Mouse (Mus musculus): ENCODE data around the gene Edar.

DNA sequence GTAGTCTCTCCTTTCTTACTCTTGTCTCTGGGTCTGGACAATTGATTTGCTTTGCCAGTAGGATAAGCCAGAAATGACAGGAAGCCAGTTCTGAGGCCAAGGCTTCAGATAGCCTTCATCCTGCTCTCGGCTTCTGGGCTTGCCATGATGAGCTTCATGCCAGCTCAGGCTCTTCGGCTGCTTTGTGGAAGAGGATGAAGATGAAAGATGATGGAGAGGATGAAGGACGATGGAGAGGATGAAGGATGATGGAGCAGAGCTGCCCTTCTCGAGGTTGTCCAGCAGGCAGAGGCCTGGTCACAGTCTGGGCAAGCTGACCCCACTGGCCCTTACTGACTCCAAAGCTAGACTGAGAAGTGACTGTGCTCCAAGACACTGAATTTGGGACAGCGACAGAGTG, 75.3 kb downstream of the Edar start:
- no peak for TF ChIP-seq CTCF (IDR thresholded peaks at IDR 0.05; ENCODE audit: extremely low read depth, insufficient read depth, low read length)
- TF ChIP-seq POLR2A (IDR thresholded peaks at IDR 0.05; ENCODE audit: extremely low read depth, insufficient read depth, low read length): no peak

All from cortical plate, adult 2 months (tissue).